16 mouse cellular contexts compared by ENCODE assay signal in genomic region chr15:60618801-60619200, GRCm38 (mm10).
"Had no signal": no experiment of that assay in that cellular context is flagged by ENCODE, and none has a peak within 500 bp of the region (broad histone marks: within the 10 kb centered on the region; RNA-seq: fewer than 3 reads in every experiment).

No protein-coding gene starts in this region.

- H3K4me3 ChIP-seq: liver, embryonic 12.5 days; megakaryocyte, embryonic 14.5 days; midbrain, embryonic 13.5 days; midbrain, embryonic 15.5 days; neural tube, embryonic 12.5 days had no signal

- H3K4me1 ChIP-seq: liver, embryonic 12.5 days; megakaryocyte, embryonic 14.5 days; midbrain, embryonic 13.5 days; midbrain, embryonic 15.5 days; neural tube, embryonic 12.5 days had no signal

- ATAC-seq: liver, embryonic 12.5 days; midbrain, embryonic 13.5 days; midbrain, embryonic 15.5 days had no signal

- H3K27ac ChIP-seq: liver, embryonic 12.5 days; liver, embryonic 14.5 days; macrophage; midbrain, embryonic 13.5 days; midbrain, embryonic 15.5 days; neural tube, embryonic 12.5 days had no signal

- H3K9ac ChIP-seq: liver, embryonic 12.5 days; liver, embryonic 14.5 days; midbrain, embryonic 13.5 days; midbrain, embryonic 15.5 days; neural tube, embryonic 12.5 days had no signal

- H3K9me3 ChIP-seq: liver, embryonic 12.5 days; megakaryocyte, embryonic 14.5 days; midbrain, embryonic 13.5 days; midbrain, embryonic 15.5 days; neural tube, embryonic 12.5 days had no signal

- H3K36me3 ChIP-seq: liver, embryonic 12.5 days; midbrain, embryonic 13.5 days; midbrain, embryonic 15.5 days; neural tube, embryonic 12.5 days had no signal

- H3K27me3 ChIP-seq: liver, embryonic 12.5 days; megakaryocyte, embryonic 14.5 days; midbrain, embryonic 13.5 days; midbrain, embryonic 15.5 days; neural tube, embryonic 12.5 days had no signal

- DNase-seq: retina, postnatal 1 day; right cerebral cortex, adult 18-20 months; right cerebral cortex, postnatal 25 days; right cerebral cortex, postnatal 4 days; spleen, adult 18-20 months; thymus, adult 18-20 months; thymus, postnatal 14 days; thymus, postnatal 36 days had no signal

- H3K4me2 ChIP-seq: liver, embryonic 12.5 days; midbrain, embryonic 11.5 days; midbrain, embryonic 13.5 days; midbrain, embryonic 15.5 days; neural tube, embryonic 12.5 days had no signal
